Mouse (Mus musculus): ENCODE measurements at regions not wholly inside any gene's neighbourhood (a gene's known extent, or its start where the extent isn't known, plus 50 kb on each side); places are given as distances from the start of the nearest gene placed in this dataset.

GRCm38 (mm10) chr8:127662776-127663499 is 599.2 kb downstream of the Pard3 start:
- DNase-seq (ENCODE audit: low spot score in 2 of 2): no peak

DNA sequence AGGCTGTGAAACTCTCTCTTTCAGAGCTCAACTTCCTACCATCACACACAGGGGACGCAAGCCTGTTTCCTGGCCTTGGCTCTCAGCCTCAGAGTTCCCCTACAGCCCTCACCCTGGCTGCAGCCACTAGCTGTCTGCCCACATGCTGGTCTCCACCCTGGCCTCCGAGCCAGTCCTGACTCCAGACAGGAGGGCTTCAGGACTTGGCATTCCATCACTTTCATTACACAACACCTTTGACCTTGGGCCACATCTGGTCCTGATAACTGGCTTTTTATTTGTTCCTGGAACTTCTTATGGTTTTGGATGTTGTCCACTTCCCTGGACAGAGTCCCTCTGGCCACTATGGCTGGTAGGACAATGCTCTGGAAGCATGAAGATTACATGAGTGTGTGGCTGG is 602.9 kb downstream of the Pard3 start:
- no peak for DNase-seq (ENCODE audit: low spot score in 2 of 2)

DNA sequence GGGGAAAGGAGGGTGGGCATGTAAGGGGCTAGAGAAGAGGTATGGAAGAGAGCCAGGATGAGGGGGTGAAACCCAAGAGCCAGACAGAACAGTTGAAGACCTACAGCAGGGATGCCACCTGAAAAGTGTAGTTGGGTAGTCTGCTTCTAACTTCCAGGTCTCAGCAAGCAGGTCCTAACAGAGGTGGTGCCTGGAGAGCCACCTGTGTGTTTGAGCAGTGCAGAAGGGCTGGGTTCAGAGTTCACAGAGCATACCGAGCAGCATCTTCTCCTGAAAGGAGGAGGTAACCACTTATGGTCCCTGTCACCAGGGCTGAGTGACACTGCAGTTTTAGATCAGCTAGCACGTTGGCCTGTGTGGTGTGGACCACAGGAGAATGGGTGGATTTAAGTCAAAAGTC is 605.3 kb downstream of the Pard3 start:
- DNase-seq (ENCODE audit: low spot score in 2 of 2): no peak

DNA sequence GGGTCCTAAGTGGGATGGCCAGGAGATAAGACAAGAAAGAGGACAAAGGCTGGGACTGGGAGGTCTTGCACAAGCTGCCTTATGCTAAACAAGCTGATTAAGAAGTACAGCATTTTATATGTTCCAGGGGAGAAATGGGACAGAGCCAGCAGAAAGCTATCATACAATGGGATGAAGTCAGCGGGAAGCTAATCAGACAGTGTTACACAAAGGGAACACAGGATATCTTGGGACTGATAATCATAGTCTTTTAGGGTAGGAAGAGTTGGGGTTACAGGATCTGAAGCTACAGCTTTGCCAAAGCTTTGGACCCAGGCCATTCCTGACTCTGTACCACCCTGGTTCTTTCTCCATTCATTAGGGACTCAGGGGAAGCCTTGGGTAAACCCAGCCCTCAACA is 610.4 kb downstream of the Pard3 start:
- no peak for DNase-seq (ENCODE audit: low spot score in 2 of 2)

DNA sequence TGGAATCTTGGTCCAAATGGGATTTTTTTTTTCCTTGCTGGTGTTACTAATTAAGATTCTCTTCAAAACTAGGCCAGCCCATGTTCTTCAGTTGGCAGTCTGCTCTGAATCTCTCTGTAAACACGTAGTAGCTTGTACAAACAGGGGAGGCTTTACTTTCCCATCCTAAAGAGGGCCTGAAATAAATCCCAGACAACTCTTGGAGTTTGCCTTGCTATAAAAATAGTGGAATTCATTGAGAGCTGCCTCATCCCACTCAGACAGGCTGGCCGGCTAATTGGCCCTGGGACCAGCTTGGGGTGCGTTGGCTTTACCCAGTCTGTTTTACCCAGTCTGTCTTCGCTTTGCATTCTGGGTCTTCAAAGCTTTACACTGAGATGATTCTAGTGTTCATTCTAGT is 611.7 kb downstream of the Pard3 start:
- DNase-seq (ENCODE audit: low spot score in 2 of 2): peak; percentile 12 to 41

GRCm38 (mm10) chr8:127680205-127680604 is 616.5 kb downstream of the Pard3 start:
- no peak for DNase-seq (ENCODE audit: low spot score in 2 of 2)

- DNase-seq (ENCODE audit: low spot score in 2 of 2): peak; percentile 21 to 50
These were observed 620.5 kb downstream of the Pard3 start for GRCm38 (mm10) chr8:127684213-127684612.

GRCm38 (mm10) chr8:127690792-127691191 is 627.1 kb downstream of the Pard3 start:
- no peak for DNase-seq (ENCODE audit: low spot score in 2 of 2)

- no peak for DNase-seq (ENCODE audit: low spot score in 2 of 2)
These were observed 634.7 kb downstream of the Pard3 start for GRCm38 (mm10) chr8:127698404-127698803.

GRCm38 (mm10) chr8:127704406-127704805 is 640.7 kb downstream of the Pard3 start:
- no peak for DNase-seq (ENCODE audit: low spot score in 2 of 2)

- DNase-seq (ENCODE audit: low spot score in 2 of 2): peak; percentile 75 to 80
These were observed 642.5 kb downstream of the Pard3 start for GRCm38 (mm10) chr8:127706051-127706835.

- no peak for DNase-seq (ENCODE audit: low spot score in 2 of 2)
These were observed 645.7 kb downstream of the Pard3 start for GRCm38 (mm10) chr8:127709439-127709838.

- DNase-seq (ENCODE audit: low spot score in 2 of 2): no peak
These were observed 643.3 kb upstream of the Nrp1 start for GRCm38 (mm10) chr8:127715097-127715496.

- no peak for DNase-seq (ENCODE audit: low spot score in 2 of 2)
These were observed 640.4 kb upstream of the Nrp1 start for GRCm38 (mm10) chr8:127717969-127718368.

GRCm38 (mm10) chr8:127719881-127720280 is 638.5 kb upstream of the Nrp1 start:
- no peak for DNase-seq (ENCODE audit: low spot score in 2 of 2)

- no peak for DNase-seq (ENCODE audit: low spot score in 2 of 2)
These were observed 637.7 kb upstream of the Nrp1 start for GRCm38 (mm10) chr8:127720593-127721290.

DNA sequence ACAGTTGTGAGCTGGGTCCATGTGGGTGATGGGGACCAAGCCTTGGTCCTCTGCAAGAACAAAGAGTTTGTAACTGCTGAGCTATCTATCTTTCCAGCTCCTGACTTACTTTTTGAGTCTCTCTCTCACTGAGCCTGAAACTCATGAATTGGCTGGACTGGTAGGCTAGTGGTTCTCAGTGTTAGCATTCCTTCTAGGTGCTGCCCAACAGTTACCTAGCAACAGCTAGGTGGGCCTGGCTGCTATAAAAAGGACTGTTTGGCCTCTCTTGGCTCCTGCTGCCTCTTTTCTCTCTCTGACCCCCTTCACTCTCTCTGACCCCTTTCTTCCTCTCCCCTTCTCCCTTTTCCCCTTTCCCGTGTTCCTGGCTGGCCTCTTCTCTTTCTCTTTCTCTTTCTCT is 636.8 kb upstream of the Nrp1 start:
- no peak for DNase-seq (ENCODE audit: low spot score in 2 of 2)

- no peak for DNase-seq (ENCODE audit: low spot score in 2 of 2)
These were observed 624.3 kb upstream of the Nrp1 start for GRCm38 (mm10) chr8:127734059-127734458.

DNA sequence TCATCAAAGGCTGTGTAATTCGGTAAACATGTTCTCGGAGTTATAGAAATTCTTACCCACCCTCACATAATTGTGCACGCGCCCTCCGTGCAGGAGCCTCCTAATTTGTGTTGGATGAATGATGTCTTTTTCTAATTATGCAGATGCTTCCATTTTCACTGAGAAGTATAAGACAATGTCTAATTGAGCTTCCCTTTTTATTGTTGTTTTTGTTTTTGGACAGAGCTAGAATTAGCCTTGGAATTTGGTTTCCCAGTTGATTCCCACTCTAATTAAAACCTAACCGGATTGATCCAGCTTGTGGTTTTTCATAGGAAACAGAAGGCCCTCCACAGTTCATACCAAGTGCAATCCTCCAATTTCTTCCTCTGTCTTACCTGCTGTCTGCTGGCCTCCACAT is 616.2 kb upstream of the Nrp1 start:
- DNase-seq (ENCODE audit: low spot score in 2 of 2): no peak

DNA sequence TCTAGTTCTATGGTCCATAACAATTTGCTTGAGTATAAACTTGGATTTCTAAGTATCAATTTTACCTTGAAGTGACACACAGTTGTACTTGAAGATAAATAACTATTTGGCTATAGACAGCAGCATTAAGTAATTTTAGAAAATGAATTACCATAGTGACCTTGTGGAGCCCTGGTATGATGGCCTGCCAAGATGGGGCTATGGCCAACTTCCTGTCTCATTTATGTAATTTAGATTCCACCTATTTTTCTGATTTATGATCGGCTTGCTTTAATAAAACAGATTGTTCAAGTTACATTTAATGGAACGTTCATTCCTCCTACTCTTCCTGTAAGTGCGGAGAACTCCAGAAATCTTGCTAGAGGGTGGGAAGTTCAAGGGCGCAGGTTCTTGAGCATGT is 613.2 kb upstream of the Nrp1 start:
- no peak for DNase-seq (ENCODE audit: low spot score in 2 of 2)

DNA sequence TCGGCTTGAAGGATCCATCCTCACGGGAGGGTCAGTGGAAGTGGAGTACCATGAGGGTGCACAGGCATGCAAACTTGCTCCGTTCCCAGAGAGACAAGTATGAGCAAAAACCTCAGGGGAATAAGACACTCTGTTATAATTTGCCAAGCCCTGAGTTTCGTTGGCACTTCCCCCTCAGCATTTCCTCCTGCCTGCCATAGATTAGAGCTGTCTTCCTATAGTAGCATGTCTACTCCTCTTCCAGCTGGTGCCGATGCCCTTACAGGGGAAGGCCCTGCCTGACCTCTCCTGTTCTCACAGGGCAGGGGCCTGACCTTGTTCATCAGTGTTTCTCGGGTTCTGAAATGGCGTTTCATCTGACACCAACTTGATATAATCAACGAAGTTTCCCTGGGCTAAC is 611.9 kb upstream of the Nrp1 start:
- no peak for DNase-seq (ENCODE audit: low spot score in 2 of 2)

GRCm38 (mm10) chr8:127752871-127753270 is 605.5 kb upstream of the Nrp1 start:
- DNase-seq (ENCODE audit: low spot score in 2 of 2): no peak
